Mouse (Mus musculus) cortical plate, adult 2 months (tissue): ENCODE data around the gene Cep63. TPM values are rescaled to one million over a fixed set of nuclear protein-coding genes. Genes with fewer than 3 reads are reported as not detected.

Experiments
- H3K27ac ChIP-seq: fragments of 200-500 bp; 2 replicates; pipeline ENCODE4 v1.5.1; 2012; ENCODE audit warnings: low read length, control low read depth, inconsistent platforms; ENCODE audit not compliant: insufficient read depth
- H3K4me1 ChIP-seq: fragments of 200-500 bp; 2 replicates; pipeline ENCODE4 v1.6.1; 2011; ENCODE audit warnings: low read length; ENCODE audit not compliant: control insufficient read depth, insufficient read depth
- H3K4me3 ChIP-seq: fragments of 200-500 bp; 2 replicates; pipeline ENCODE4 v1.5.1; 2011; ENCODE audit warnings: mild to moderate bottlenecking, low read length, control low read depth; ENCODE audit not compliant: insufficient read depth
- CTCF ChIP-seq: fragments of 200-500 bp; IDR thresholded peaks from 2 replicates; pipeline ENCODE4 v1.5.1; 2011; ENCODE audit warnings: mild to moderate bottlenecking, control low read depth, low read length; ENCODE audit not compliant: insufficient read depth; ENCODE audit errors: extremely low read depth
- POLR2A ChIP-seq: fragments of 200-500 bp; IDR thresholded peaks from 2 replicates; pipeline ENCODE4 v1.6.1; 2011; ENCODE audit warnings: mild to moderate bottlenecking, low read length, control low read depth; ENCODE audit not compliant: insufficient read depth; ENCODE audit errors: extremely low read depth
- polyA plus RNA-seq: library from polyadenylated mRNA; depleted of rRNA; stranded (reverse); fragments of >200 nt; gene quantifications from 2 replicates; pipeline ENCODE4 v1.2.3, GENCODE M21; 2012

The Cep63 gene
- polyA plus RNA-seq, 1 experiment, result 36.7 TPM

- H3K4me1 ChIP-seq, result peaks cover 3% of the 10 kb centered on the region; the same call in 1 of the 2 replicates
- H3K27ac ChIP-seq, result no peak overlapping the region
- no peak for TF ChIP-seq POLR2A
- no peak for TF ChIP-seq CTCF
- H3K4me3 ChIP-seq, result no peak overlapping the region
These were observed 20.7 kb upstream of the Cep63 start for GRCm38 (mm10) chr9:102647010-102647409.

GRCm38 (mm10) chr9:102645119-102645695, 18.9 kb upstream of the Cep63 start:
- H3K27ac ChIP-seq, result no peak overlapping the region

GRCm38 (mm10) chr9:102643486-102644101, 17.3 kb upstream of the Cep63 start:
- no peak overlapping the region for H3K27ac ChIP-seq

More at GRCm38 (mm10) chr9:102645119-102645695, 18.9 kb upstream of the Cep63 start:
- H3K4me1 ChIP-seq, result peaks cover 1% of the 10 kb centered on the region; the same call in 1 of the 2 replicates
- TF ChIP-seq CTCF (no peak), POLR2A (no peak)
- H3K4me3 ChIP-seq, result no peak overlapping the region

GRCm38 (mm10) chr9:102643071-102643485, 16.7 kb upstream of the Cep63 start:
- no peak for TF ChIP-seq POLR2A
- no peak for TF ChIP-seq CTCF
- Histone ChIP-seq H3K27ac (no peak overlapping the region), H3K4me3 (no peak overlapping the region), H3K4me1 (no peaks in the 10 kb centered on the region)

More at GRCm38 (mm10) chr9:102643486-102644101, 17.3 kb upstream of the Cep63 start:
- TF ChIP-seq POLR2A (no peak), CTCF (no peak)
- Histone ChIP-seq H3K4me3 (no peak overlapping the region), H3K4me1 (no peaks in the 10 kb centered on the region)

GRCm38 (mm10) chr9:102641531-102641930, 15.2 kb upstream of the Cep63 start:
- TF ChIP-seq CTCF (no peak), POLR2A (no peak)
- Histone ChIP-seq H3K27ac (no peak overlapping the region), H3K4me1 (no peaks in the 10 kb centered on the region), H3K4me3 (no peak overlapping the region)

- TF ChIP-seq CTCF (no peak), POLR2A (no peak)
- H3K4me3 ChIP-seq, result no peak overlapping the region
- no peaks in the 10 kb centered on the region for H3K4me1 ChIP-seq
- H3K27ac ChIP-seq, result no peak overlapping the region
These were observed 13.2 kb upstream of the Cep63 start for GRCm38 (mm10) chr9:102639510-102639909.

GRCm38 (mm10) chr9:102638963-102639362, 12.6 kb upstream of the Cep63 start:
- H3K27ac ChIP-seq, result no peak overlapping the region
- no peak overlapping the region for H3K4me3 ChIP-seq
- no peaks in the 10 kb centered on the region for H3K4me1 ChIP-seq
- TF ChIP-seq CTCF, result no peak
- TF ChIP-seq POLR2A, result no peak

- no peaks in the 10 kb centered on the region for H3K4me1 ChIP-seq
- H3K27ac ChIP-seq, result no peak overlapping the region
- no peak overlapping the region for H3K4me3 ChIP-seq
- TF ChIP-seq POLR2A, result no peak
- no peak for TF ChIP-seq CTCF
These were observed 10.8 kb upstream of the Cep63 start for GRCm38 (mm10) chr9:102637115-102637514.

GRCm38 (mm10) chr9:102636553-102636952, 10.2 kb upstream of the Cep63 start:
- Histone ChIP-seq H3K27ac (no peak overlapping the region), H3K4me1 (no peaks in the 10 kb centered on the region), H3K4me3 (no peak overlapping the region)
- no peak for TF ChIP-seq POLR2A
- TF ChIP-seq CTCF, result peak; percentile 66

- Histone ChIP-seq H3K4me1 (no peaks in the 10 kb centered on the region), H3K4me3 (no peak overlapping the region), H3K27ac (no peak overlapping the region)
- no peak for TF ChIP-seq POLR2A
- no peak for TF ChIP-seq CTCF
These were observed 8.1 kb upstream of the Cep63 start for GRCm38 (mm10) chr9:102634453-102634852.
